Mouse (Mus musculus) liver, embryonic 14.5 days (tissue): ENCODE measurements around the gene Olfr92. TPM values are rescaled to one million over a fixed set of nuclear protein-coding genes. Genes with fewer than 3 reads are reported as not detected.
"Not testable (repeated sequence)": the region's sequence is repeated elsewhere in the genome, so short reads cannot be mapped to it uniquely, and the experiment has no call there.

Source experiments
- ATAC-seq: fragments of 200-750 bp; cut with Nextera tagmentation; 2 replicates; pipeline ENCODE4 v1.8.0; 2017; ENCODE audit warnings: moderate number of reproducible peaks, mild to moderate bottlenecking, moderate library complexity; ENCODE audit not compliant: insufficient read depth
- DNase-seq, 3 experiments: peaks; one replicate each; pipeline ENCODE4 v3.0.0-alpha.2; 2012 to 2013; ENCODE audit warnings: low read depth in 3 of 3, low spot score in 3 of 3
- H3K27ac ChIP-seq: fragments of 300-500 bp; sonication (generic); 2 replicates; pipeline ENCODE4 v1.5.1; 2014; ENCODE audit warnings: moderate library complexity, mild to moderate bottlenecking, control low read depth, inconsistent platforms
- H3K27me3 ChIP-seq: fragments of 300-500 bp; sonication (generic); 2 replicates; pipeline ENCODE4 v1.6.1; 2014; ENCODE audit warnings: mild to moderate bottlenecking, low read length, moderate library complexity; ENCODE audit not compliant: control insufficient read depth, insufficient read depth
- H3K36me3 ChIP-seq: fragments of 300-500 bp; sonication (generic); replicated peaks from 2 replicates; pipeline ENCODE4 v1.6.1; 2014; ENCODE audit warnings: low read depth; ENCODE audit not compliant: control insufficient read depth, insufficient read depth
- H3K4me1 ChIP-seq, 2 experiments: fragments of 200-500 bp in 1 of 2; fragments of 300-500 bp in 1 of 2; sonication (generic) in 1 of 2; replicated peaks; 2 replicates each; pipeline ENCODE4 v1.6.1; 2012 to 2014; ENCODE audit warnings: antibody characterized with exemption in 1 of 2, inconsistent platforms in 1 of 2, low read length in 1 of 2; ENCODE audit not compliant: control insufficient read depth in 2 of 2, insufficient read depth in 2 of 2
- H3K4me2 ChIP-seq: fragments of 300-500 bp; sonication (generic); 2 replicates; pipeline ENCODE4 v1.6.1; 2014; ENCODE audit warnings: low read depth, mild to moderate bottlenecking, control low read depth, moderate library complexity
- H3K4me3 ChIP-seq, 2 experiments: fragments of 200-500 bp in 1 of 2; fragments of 300-500 bp in 1 of 2; sonication (generic) in 1 of 2; 2 replicates each; pipeline ENCODE4 v1.5.1; 2012 to 2014; ENCODE audit warnings: low read depth in 2 of 2, low read length in 2 of 2, mild to moderate bottlenecking in 2 of 2, control low read depth in 1 of 2, inconsistent platforms in 1 of 2, moderate library complexity in 1 of 2; ENCODE audit not compliant: insufficient read depth in 1 of 2
- H3K9ac ChIP-seq: fragments of 300-500 bp; sonication (generic); replicated peaks from 2 replicates; pipeline ENCODE4 v1.6.1; 2014; ENCODE audit warnings: mild to moderate bottlenecking, control low read depth, moderate library complexity
- H3K9me3 ChIP-seq: fragments of 300-500 bp; sonication (generic); 2 replicates; pipeline ENCODE4 v1.6.1; 2016; ENCODE audit warnings: low read length, mixed read lengths; ENCODE audit not compliant: control insufficient read depth
- CTCF ChIP-seq: IDR thresholded peaks from 2 replicates; pipeline ENCODE4 v1.5.1; 2016; ENCODE audit warnings: antibody characterized with exemption, low read depth, control low read depth
- EP300 ChIP-seq: IDR thresholded peaks from 2 replicates; pipeline ENCODE4 v1.6.1; 2016; ENCODE audit warnings: antibody characterized with exemption, low read depth
- WGBS: fragments of 180-500 bp; shearing (Covaris S2); extraction: QIAGEN DNeasy Blood & Tissue Kit; methylation state at CpG from one replicate; pipeline ENCODE4 v1.1.7; 2014; ENCODE audit not compliant: insufficient replicate concordance; 5-methylcytosine and 5-hydroxymethylcytosine counted together
- polyA plus RNA-seq, 2 experiments: library from polyadenylated mRNA; depleted of rRNA in 1 of 2; stranded (reverse) in 1 of 2; unstranded in 1 of 2; fragments of >200 nt; fragmentation: Nextera tagmentation in 1 of 2; extraction: Ambion mirVana in 1 of 2; gene quantifications; 2 replicates each; pipeline versions ENCODE4 v1.2.1 to v1.2.3; 2012 to 2014

Olfr92 gene
- not detected in 2 replicates for polyA plus RNA-seq (2012; rRNA removed)
- not detected in 2 replicates for polyA plus RNA-seq (2014; fragmentation: Nextera tagmentation; extraction: Ambion mirVana)

GRCm38 (mm10) chr17:37119988-37120387, at the start of gene Olfr92:
Gene Olfr92 (minus strand): TSS chr17:37120088.
- WGBS: 58% methylated on average over 2 of the region's 2 CpGs
- TF ChIP-seq CTCF (no peak), EP300 (no peak)
- no peak for ATAC-seq
- no peak within 1 kb of the TSS for H3K27ac ChIP-seq
- no peaks in the 10 kb centered on the region for H3K9me3 ChIP-seq
- no peak for DNase-seq
- no peak within 1 kb of the TSS for H3K9ac ChIP-seq
- no peaks in the 10 kb centered on the region for H3K36me3 ChIP-seq
- no peak within 1 kb of the TSS for H3K4me2 ChIP-seq
- no peaks in the 10 kb centered on the region for H3K27me3 ChIP-seq
- no peak within 1 kb of the TSS for H3K4me3 ChIP-seq
- no peaks in the 10 kb centered on the region for H3K4me1 ChIP-seq

- Histone ChIP-seq H3K27ac (no peak within 1 kb of the TSS), H3K9me3 (no peaks in the 10 kb centered on the region), H3K4me3 (no peak within 1 kb of the TSS), H3K4me1 (no peaks in the 10 kb centered on the region), H3K4me2 (no peak within 1 kb of the TSS), H3K9ac (no peak within 1 kb of the TSS), H3K27me3 (no peaks in the 10 kb centered on the region), H3K36me3 (no peaks in the 10 kb centered on the region)
- no peak for TF ChIP-seq CTCF
- TF ChIP-seq EP300: no peak
- no peak for DNase-seq
- no peak for ATAC-seq
Measured at GRCm38 (mm10) chr17:37161394-37161793, 41.5 kb upstream of the Olfr92 start, which contains the start of gene Olfr93. Gene Olfr93 (minus strand): TSS chr17:37161494.

GRCm38 (mm10) chr17:37131366-37131765, 11.5 kb upstream of the Olfr92 start:
- 26% methylated on average over 4 of the region's 4 CpGs for WGBS
- ATAC-seq, H3K4me3 ChIP-seq: not testable (repeated sequence)

GRCm38 (mm10) chr17:37098178-37098577, 21.7 kb downstream of the Olfr92 start, which contains the start of gene Olfr91:
Gene Olfr91 (minus strand): TSS chr17:37098278.
- Histone ChIP-seq H3K4me3 (no peak within 1 kb of the TSS), H3K4me2 (no peak within 1 kb of the TSS), H3K27ac (no peak within 1 kb of the TSS), H3K27me3 (no peaks in the 10 kb centered on the region), H3K9ac (no peak within 1 kb of the TSS), H3K36me3 (no peaks in the 10 kb centered on the region), H3K4me1 (no peaks in the 10 kb centered on the region), H3K9me3 (no peaks in the 10 kb centered on the region)
- DNase-seq: no peak
- TF ChIP-seq EP300 (no peak), CTCF (no peak)
- WGBS: 59% methylated on average over 1 of the region's 1 CpGs
- no peak for ATAC-seq

More at GRCm38 (mm10) chr17:37131366-37131765, 11.5 kb upstream of the Olfr92 start:
- H3K36me3 ChIP-seq, H3K4me1 ChIP-seq, H3K9ac ChIP-seq, H3K9me3 ChIP-seq, H3K27me3 ChIP-seq, H3K4me2 ChIP-seq, H3K27ac ChIP-seq, DNase-seq: not testable (repeated sequence)

GRCm38 (mm10) chr17:37093289-37093688, 26.6 kb downstream of the Olfr92 start:
- Histone ChIP-seq H3K4me1 (no peaks in the 10 kb centered on the region), H3K27ac (no peak overlapping the region), H3K4me2 (no peak overlapping the region), H3K4me3 (no peak overlapping the region), H3K9ac (no peak overlapping the region), H3K36me3 (no peaks in the 10 kb centered on the region), H3K9me3 (no peaks in the 10 kb centered on the region), H3K27me3 (no peaks in the 10 kb centered on the region)
- TF ChIP-seq EP300 (no peak), CTCF (no peak)
- DNase-seq: no peak
- WGBS: 57% methylated on average over 5 of the region's 5 CpGs
- no peak for ATAC-seq
